Mouse (Mus musculus): ENCODE results near the gene Ccdc13.

DNA sequence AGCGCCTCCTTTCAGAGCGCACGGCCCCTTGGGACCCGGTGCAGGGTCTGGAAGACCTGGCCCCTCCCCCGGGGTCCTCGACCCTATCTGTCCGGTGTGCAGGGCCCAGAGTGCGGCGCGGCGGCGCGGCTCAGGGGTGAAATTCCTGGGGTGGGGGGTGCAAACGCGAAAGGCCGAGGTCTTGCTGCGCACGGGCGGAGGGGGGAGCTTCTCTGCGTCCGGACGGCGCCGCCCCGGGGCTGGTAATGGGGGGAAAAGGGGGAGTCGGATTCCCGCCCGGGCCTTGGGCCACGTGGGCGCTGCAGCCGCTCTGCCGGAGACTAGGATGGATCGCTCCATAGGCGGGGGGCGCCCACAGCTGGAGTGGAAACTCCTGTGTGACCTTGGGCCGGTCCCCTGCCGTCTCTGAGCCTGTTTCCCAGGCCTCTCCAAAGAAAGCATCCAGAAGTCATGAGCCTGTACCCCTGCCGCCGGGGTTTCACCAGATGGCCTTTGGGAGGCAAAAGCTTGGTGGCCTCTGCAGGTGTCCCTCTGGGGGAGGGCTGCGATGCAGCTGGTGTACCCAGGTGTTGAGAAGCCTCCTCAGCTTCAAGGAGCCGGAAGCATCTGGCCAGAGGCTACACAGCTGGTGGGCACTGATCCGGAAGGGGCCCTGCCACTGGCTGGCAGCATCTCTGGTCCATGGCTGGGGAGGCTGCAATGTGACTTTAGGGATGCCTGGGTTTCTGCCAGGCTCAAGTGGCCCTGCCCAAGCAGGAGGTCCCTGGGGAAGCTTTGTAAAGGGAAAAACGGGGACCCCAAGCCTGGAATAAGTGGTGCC is 78.8 kb downstream of the Ccdc13 start:
- TF ChIP-seq MAX (IDR thresholded peaks at IDR 0.05; ENCODE audit: low read length) (no peak), CTCF (conservative IDR thresholded peaks at IDR 0.05 in 1 of 2, IDR thresholded peaks at IDR 0.05 in 1 of 2; ENCODE audit: low read depth in 2 of 2, low read length in 2 of 2) (no peak), CHD2 (IDR thresholded peaks at IDR 0.05; ENCODE audit: low read length) (no peak), BHLHE40 (IDR thresholded peaks at IDR 0.05; ENCODE audit: low read depth, low read length) (no peak), EP300 (IDR thresholded peaks at IDR 0.05; ENCODE audit: low read length) (no peak), USF1 (IDR thresholded peaks at IDR 0.05; ENCODE audit: low read depth, low read length) (no peak), JUN (IDR thresholded peaks at IDR 0.05; ENCODE audit: insufficient read depth, low read depth, low read length) (no peak), ZNF384 (IDR thresholded peaks at IDR 0.05; ENCODE audit: low read depth, low read length) (no peak), RAD21 (IDR thresholded peaks at IDR 0.05; ENCODE audit: low read depth, low read length) (no peak), POLR2A (IDR thresholded peaks at IDR 0.05; ENCODE audit: low read depth, low read length) (no peak), MXI1 (IDR thresholded peaks at IDR 0.05; ENCODE audit: low read depth, low read length) (no peak), MYC (IDR thresholded peaks at IDR 0.05; ENCODE audit: low read depth, low read length) (no peak), USF2 (conservative IDR thresholded peaks at IDR 0.05; ENCODE audit: low read depth, low read length) (no peak)
